In genomic region chr7:129592132-129592745, GRCm38 (mm10) we compare ENCODE assay signal across 8 mouse cellular contexts. TPM values are rescaled to one million over a fixed set of nuclear protein-coding genes. Genes with fewer than 3 reads are reported as not detected.
A peak's percentile ranks its signal among the peaks of the same experiment; 100 is the strongest.
DNase-seq lines count a peak whose midpoint lies in the region; ATAC-seq and TF ChIP-seq lines count a peak whose summit lies in the region.

No protein-coding gene starts in this region.

- H3K36me3 ChIP-seq in heart, embryonic 15.5 days = no peaks in the 10 kb centered on the region; the same call in 1 of the 2 replicates
- H3K36me3 ChIP-seq in forebrain, postnatal 0 days (ENCODE audit: insufficient read depth) = peaks cover 3% of the 10 kb centered on the region; the same call in 1 of the 2 replicates
- H3K36me3 ChIP-seq in liver, postnatal 0 days (replicated peaks; ENCODE audit: insufficient read depth, low read length) = peaks cover 8% of the 10 kb centered on the region

- DNase-seq in heart, adult 11 months = no peak
- peak; percentile 34 for DNase-seq in NIH3T3 (ENCODE audit: low read depth)
- no peak for DNase-seq in forebrain, postnatal 0 days
- DNase-seq in liver, postnatal 0 days = no peak
- no peak for DNase-seq in right cerebral cortex, postnatal 4 days
- no peak for DNase-seq in embryo, embryonic 9.5 days (ENCODE audit: extremely low spot score)
- no peak for DNase-seq in cerebellum, postnatal 4 days (ENCODE audit: low spot score in 2 of 2)

- under 1% methylated on average over 13 of the region's 13 CpGs for WGBS in heart, embryonic 15.5 days
- under 1% methylated on average over 13 of the region's 13 CpGs for WGBS in forebrain, postnatal 0 days
- 1% methylated on average over 13 of the region's 13 CpGs for WGBS in liver, postnatal 0 days (ENCODE audit: insufficient replicate concordance)

- ATAC-seq in heart, embryonic 15.5 days (replicated peaks; ENCODE audit: insufficient number of reproducible peaks, insufficient read depth, low FRiP score, low read depth) = peak; percentile 50; the same call in 1 of the 2 replicates
- peak; percentile 38 for ATAC-seq in forebrain, postnatal 0 days
- ATAC-seq in liver, postnatal 0 days = peak; percentile 40

- no peaks in the 10 kb centered on the region for H3K27me3 ChIP-seq in heart, embryonic 15.5 days
- no peaks in the 10 kb centered on the region for H3K27me3 ChIP-seq in forebrain, postnatal 0 days (ENCODE audit: insufficient read depth, low read length)
- H3K27me3 ChIP-seq in liver, postnatal 0 days (ENCODE audit: insufficient read depth, low read length) = no peaks in the 10 kb centered on the region

- peak overlapping the region; percentile 75 for H3K4me2 ChIP-seq in heart, embryonic 15.5 days
- H3K4me2 ChIP-seq in forebrain, postnatal 0 days (ENCODE audit: low read depth) = peak overlapping the region; percentile 68
- peak overlapping the region; percentile 71 for H3K4me2 ChIP-seq in liver, postnatal 0 days (ENCODE audit: low read depth, low read length)

- no peak for TF ChIP-seq EP300 in liver, postnatal 0 days (IDR thresholded peaks at IDR 0.05; ENCODE audit: low read depth)

- TF ChIP-seq CTCF in forebrain, postnatal 0 days (IDR thresholded peaks at IDR 0.05; ENCODE audit: low read depth) = no peak
- TF ChIP-seq CTCF in liver, postnatal 0 days (IDR thresholded peaks at IDR 0.05; ENCODE audit: low read depth) = no peak

- H3K9me3 ChIP-seq in heart, embryonic 15.5 days (replicated peaks) = no peaks in the 10 kb centered on the region
- H3K9me3 ChIP-seq in forebrain, postnatal 0 days (ENCODE audit: low read length) = no peaks in the 10 kb centered on the region
- H3K9me3 ChIP-seq in liver, postnatal 0 days (ENCODE audit: low read length) = no peaks in the 10 kb centered on the region

- peak overlapping the region; percentile 97 for H3K4me3 ChIP-seq in heart, embryonic 15.5 days
- peak overlapping the region; percentile 77 for H3K4me3 ChIP-seq in forebrain, postnatal 0 days (ENCODE audit: low read depth, low read length)
- peak overlapping the region; percentile 73 for H3K4me3 ChIP-seq in liver, postnatal 0 days (ENCODE audit: low read depth, low read length)

- H3K27ac ChIP-seq in heart, embryonic 15.5 days = peak overlapping the region; percentile 97
- peak overlapping the region; percentile 92 for H3K27ac ChIP-seq in forebrain, postnatal 0 days (ENCODE audit: low read depth, low read length)
- H3K27ac ChIP-seq in liver, postnatal 0 days (ENCODE audit: low read depth) = peak overlapping the region; percentile 92

- peaks cover 9% of the 10 kb centered on the region; the same call in 1 of the 2 replicates for H3K4me1 ChIP-seq in heart, embryonic 15.5 days (replicated peaks)
- H3K4me1 ChIP-seq in forebrain, postnatal 0 days (ENCODE audit: insufficient read depth) = peaks cover 12% of the 10 kb centered on the region
- H3K4me1 ChIP-seq in liver, postnatal 0 days (ENCODE audit: insufficient read depth) = peaks cover 3% of the 10 kb centered on the region; the same call in 1 of the 2 replicates

- H3K9ac ChIP-seq in heart, embryonic 15.5 days = peak overlapping the region; percentile 79
- H3K9ac ChIP-seq in forebrain, postnatal 0 days = peak overlapping the region; percentile 84
- H3K9ac ChIP-seq in liver, postnatal 0 days (replicated peaks) = peak overlapping the region; percentile 83

RNA-seq across cellular contexts. Expression of gene Wdr11, which starts 0.6 kb away (rescaled TPM):
- 20.7 and 27.1 TPM in 2 replicates for polyA plus RNA-seq in heart, embryonic 15.5 days (2015; fragmentation: Nextera tagmentation; extraction: Ambion mirVana)
- total RNA-seq in forebrain, postnatal 0 days (2014; rRNA removed) = 35.2 and 42.6 TPM in 2 replicates
- 21.8 and 29.5 TPM in 2 replicates for polyA plus RNA-seq in forebrain, postnatal 0 days (2015; fragmentation: Nextera tagmentation; extraction: Ambion mirVana)
- polyA plus RNA-seq in liver, postnatal 0 days (2015; fragmentation: Nextera tagmentation; extraction: Ambion mirVana) = 8.1 and 9.2 TPM in 2 replicates
